Mouse (Mus musculus): ENCODE results near the gene Ccm2.

GRCm38 (mm10) chr11:6585748-6586147 is 39.1 kb downstream of the Ccm2 start:
- no peak for TF ChIP-seq POLR2A (IDR thresholded peaks at IDR 0.05; ENCODE audit: control insufficient read depth, extremely low read depth, insufficient read depth, low read length, poor library complexity)
- TF ChIP-seq CTCF (IDR thresholded peaks at IDR 0.05; ENCODE audit: borderline replicate concordance, control insufficient read depth, extremely low read depth, insufficient read depth, low read length, poor library complexity): no peak
